Mouse (Mus musculus): ENCODE data around the gene Morc3. TPM values are rescaled to one million over a fixed set of nuclear protein-coding genes. Genes with fewer than 3 reads are reported as not detected.

Morc3 gene
- 12.4 and 13.5 TPM in 2 replicates for polyA plus RNA-seq (2021; fragmentation: Nextera tagmentation)
- long read RNA-seq, experiment 1, full-length matches to known transcripts = 10 of 28 reads
- long read RNA-seq, experiment 1, partial matches to known transcripts = 17 of 28 reads
- long read RNA-seq, experiment 1, other reads (novel, unspliced or antisense) = 1 of 28 reads
- long read RNA-seq, experiment 2, full-length matches to known transcripts = 111 of 128 reads
- long read RNA-seq, experiment 2, partial matches to known transcripts = 13 of 128 reads
- long read RNA-seq, experiment 2, other reads (novel, unspliced or antisense) = 4 of 128 reads

GRCm38 (mm10) chr16:93831627-93832395, at the start of gene Morc3:
Gene Morc3, plus strand, starts transcription at chr16:93832121.

GRCm38 (mm10) chr16:93883423-93884085, 51.6 kb downstream of the Morc3 start, which contains the start of gene Chaf1b:
Gene Chaf1b, plus strand, starts transcription at chr16:93883901.

Other genes starting within 250 kb of the Morc3 start
- 2.5 and 3.7 TPM in 2 replicates for gene Setd4, start 228.1 kb upstream of the Morc3 start, polyA plus RNA-seq (2021; fragmentation: Nextera tagmentation)
- gene Cbr1, start 226.3 kb upstream of the Morc3 start, polyA plus RNA-seq (2021; fragmentation: Nextera tagmentation) = 114 TPM in 2 replicates
- 0.15 TPM in 1 of 2 replicates, not detected in the other for gene Gm5678, start 204.0 kb upstream of the Morc3 start, polyA plus RNA-seq (2021; fragmentation: Nextera tagmentation)
- 21.6 and 21.7 TPM in 2 replicates for gene Cbr3, start 148.9 kb upstream of the Morc3 start, polyA plus RNA-seq (2021; fragmentation: Nextera tagmentation)
- gene Dop1b, start 120.2 kb upstream of the Morc3 start, polyA plus RNA-seq (2021; fragmentation: Nextera tagmentation) = 27.8 and 31.4 TPM in 2 replicates
- 0.41 TPM in 2 replicates for gene Chaf1b, start 51.8 kb downstream of the Morc3 start, polyA plus RNA-seq (2021; fragmentation: Nextera tagmentation)
- gene Cldn14, start 176.7 kb downstream of the Morc3 start, polyA plus RNA-seq (2021; fragmentation: Nextera tagmentation) = 0.50 and 0.70 TPM in 2 replicates